Mouse (Mus musculus) midbrain, postnatal 0 days (tissue): ENCODE measurements at regions not wholly inside any gene's neighbourhood (a gene's known extent, or its start where the extent isn't known, plus 50 kb on each side); places are given as distances from the start of the nearest gene placed in this dataset.

ENCODE experiments used
- ATAC-seq: fragments of 200-750 bp; cut with Nextera tagmentation; 2 replicates; pipeline ENCODE4 v1.8.0; 2017; ENCODE audit warnings: moderate number of reproducible peaks, mild to moderate bottlenecking, moderate TSS enrichment, moderate library complexity; ENCODE audit not compliant: low FRiP score
- DNase-seq: peaks from one replicate; pipeline ENCODE4 v3.0.0-alpha.2; 2015; ENCODE audit warnings: low spot score
- H3K27ac ChIP-seq: fragments of 300-500 bp; sonication (generic); 2 replicates; pipeline ENCODE4 v1.5.1; 2014; ENCODE audit warnings: low read depth, mild to moderate bottlenecking, low read length, mixed read lengths
- H3K27me3 ChIP-seq: fragments of 300-500 bp; sonication (generic); 2 replicates; pipeline ENCODE4 v1.6.1; 2014; ENCODE audit warnings: low read length, control low read depth, mixed read lengths; ENCODE audit not compliant: insufficient read depth
- H3K36me3 ChIP-seq: fragments of 300-500 bp; sonication (generic); 2 replicates; pipeline ENCODE4 v1.6.1; 2014; ENCODE audit warnings: low read length, control low read depth, mixed read lengths; ENCODE audit not compliant: insufficient read depth
- H3K4me1 ChIP-seq: fragments of 300-500 bp; sonication (generic); 2 replicates; pipeline ENCODE4 v1.6.1; 2014; ENCODE audit warnings: mild to moderate bottlenecking, control low read depth, antibody characterized with exemption, low read length, mixed read lengths; ENCODE audit not compliant: insufficient read depth
- H3K4me2 ChIP-seq: fragments of 300-500 bp; sonication (generic); 2 replicates; pipeline ENCODE4 v1.6.1; 2014; ENCODE audit warnings: low read depth, mild to moderate bottlenecking, low read length, mixed read lengths; ENCODE audit not compliant: poor library complexity, severe bottlenecking
- H3K4me3 ChIP-seq: fragments of 300-500 bp; sonication (generic); 2 replicates; pipeline ENCODE4 v1.5.1; 2014; ENCODE audit warnings: low read depth, mild to moderate bottlenecking, low read length, moderate library complexity
- H3K9ac ChIP-seq: fragments of 300-500 bp; sonication (generic); replicated peaks from 2 replicates; pipeline ENCODE4 v1.6.1; 2014; ENCODE audit warnings: mild to moderate bottlenecking, low read length, moderate library complexity, mixed read lengths; ENCODE audit not compliant: poor library complexity, severe bottlenecking
- H3K9me3 ChIP-seq: fragments of 300-500 bp; sonication (generic); 2 replicates; pipeline ENCODE4 v1.6.1; 2016; ENCODE audit warnings: low read length, control low read depth
- CTCF ChIP-seq: IDR thresholded peaks from 2 replicates; pipeline ENCODE4 v1.5.1; 2016; ENCODE audit warnings: antibody characterized with exemption, mild to moderate bottlenecking
- WGBS: fragments of 180-500 bp; shearing (Covaris S2); extraction: QIAGEN DNeasy Blood & Tissue Kit; methylation state at CpG from one replicate; pipeline ENCODE4 v1.1.7; 2014; 5-methylcytosine and 5-hydroxymethylcytosine counted together

GRCm38 (mm10) chr2:179336235-179336634, 106.0 kb upstream of the Cdh4 start:
- no peak overlapping the region for H3K4me2 ChIP-seq
- no peak for TF ChIP-seq CTCF
- no peak overlapping the region for H3K4me3 ChIP-seq
- no peaks in the 10 kb centered on the region for H3K9me3 ChIP-seq
- H3K4me1 ChIP-seq, result no peaks in the 10 kb centered on the region
- peak; percentile 57 for DNase-seq
- no peak overlapping the region for H3K9ac ChIP-seq
- H3K27ac ChIP-seq, result no peak overlapping the region
- H3K36me3 ChIP-seq, result no peaks in the 10 kb centered on the region
- H3K27me3 ChIP-seq, result no peaks in the 10 kb centered on the region
- ATAC-seq, result peak; percentile 31; the same call in 1 of the 2 replicates
- WGBS, result 6% methylated on average over 1 of the region's 1 CpGs

- TF ChIP-seq CTCF, result no peak
- no peak for DNase-seq
- 73% methylated on average over 3 of the region's 3 CpGs for WGBS
Observed at GRCm38 (mm10) chr2:179352676-179353075, 89.6 kb upstream of the Cdh4 start.

GRCm38 (mm10) chr2:179354866-179355265, 87.4 kb upstream of the Cdh4 start:
- Histone ChIP-seq H3K9ac (no peak overlapping the region), H3K27me3 (no peaks in the 10 kb centered on the region), H3K36me3 (no peaks in the 10 kb centered on the region), H3K27ac (no peak overlapping the region), H3K4me3 (no peak overlapping the region), H3K4me2 (no peak overlapping the region), H3K4me1 (no peaks in the 10 kb centered on the region), H3K9me3 (no peaks in the 10 kb centered on the region)
- ATAC-seq (no peak), DNase-seq (peak; percentile 42)
- 52% methylated on average over 5 of the region's 5 CpGs for WGBS
- TF ChIP-seq CTCF, result no peak

More at GRCm38 (mm10) chr2:179352676-179353075, 89.6 kb upstream of the Cdh4 start:
- Histone ChIP-seq H3K4me1 (no peaks in the 10 kb centered on the region), H3K27ac (no peak overlapping the region), H3K9ac (no peak overlapping the region), H3K9me3 (no peaks in the 10 kb centered on the region), H3K4me2 (no peak overlapping the region), H3K27me3 (no peaks in the 10 kb centered on the region), H3K36me3 (no peaks in the 10 kb centered on the region), H3K4me3 (no peak overlapping the region)
- no peak for ATAC-seq

GRCm38 (mm10) chr2:179370882-179371546, 71.2 kb upstream of the Cdh4 start:
- Histone ChIP-seq H3K4me1 (no peaks in the 10 kb centered on the region), H3K27ac (no peak overlapping the region), H3K4me2 (no peak overlapping the region), H3K9ac (no peak overlapping the region), H3K4me3 (no peak overlapping the region), H3K36me3 (no peaks in the 10 kb centered on the region), H3K27me3 (no peaks in the 10 kb centered on the region), H3K9me3 (no peaks in the 10 kb centered on the region)
- 72% methylated on average over 14 of the region's 14 CpGs for WGBS
- ATAC-seq (no peak), DNase-seq (peak; percentile 54)
- peak; percentile 62 for TF ChIP-seq CTCF

- no peaks in the 10 kb centered on the region for H3K4me1 ChIP-seq
- DNase-seq, result no peak
- 70% methylated on average over 7 of the region's 7 CpGs for WGBS
- no peak overlapping the region for H3K4me2 ChIP-seq
- H3K9me3 ChIP-seq, result no peaks in the 10 kb centered on the region
- ATAC-seq, result no peak
- H3K27me3 ChIP-seq, result no peaks in the 10 kb centered on the region
- TF ChIP-seq CTCF, result no peak
- H3K9ac ChIP-seq, result no peak overlapping the region
- H3K4me3 ChIP-seq, result no peak overlapping the region
- no peaks in the 10 kb centered on the region for H3K36me3 ChIP-seq
- no peak overlapping the region for H3K27ac ChIP-seq
Observed at GRCm38 (mm10) chr2:179371553-179371952, 70.7 kb upstream of the Cdh4 start.

GRCm38 (mm10) chr2:179379691-179380443, 62.4 kb upstream of the Cdh4 start:
- no peak overlapping the region for H3K4me3 ChIP-seq
- no peaks in the 10 kb centered on the region for H3K36me3 ChIP-seq
- peak; percentile 44; the same call in 1 of the 2 replicates for ATAC-seq
- peaks cover 6% of the 10 kb centered on the region; the same call in 1 of the 2 replicates for H3K4me1 ChIP-seq
- TF ChIP-seq CTCF, result no peak
- DNase-seq, result peak; percentile 49
- peak overlapping the region; percentile 55 for H3K27ac ChIP-seq
- H3K4me2 ChIP-seq, result no peak overlapping the region
- H3K9me3 ChIP-seq, result no peaks in the 10 kb centered on the region
- H3K9ac ChIP-seq, result no peak overlapping the region
- 39% methylated on average over 11 of the region's 11 CpGs for WGBS
- H3K27me3 ChIP-seq, result no peaks in the 10 kb centered on the region
